Mouse (Mus musculus) ES-Bruce4 (cell line): Measurements from ENCODE around the gene Rimklb.

ENCODE experiments used
- CTCF ChIP-seq: IDR thresholded peaks from one replicate; pipeline ENCODE4 v1.8.1; 2011; ENCODE audit warnings: low read depth, low read length
- EP300 ChIP-seq: IDR thresholded peaks from 2 replicates; pipeline ENCODE4 v1.6.1; 2011; ENCODE audit warnings: low read depth, low read length; ENCODE audit not compliant: insufficient read depth

GRCm38 (mm10) chr6:122495082-122495881 is 3.3 kb downstream of the Rimklb start:
- no peak for TF ChIP-seq CTCF
- no peak for TF ChIP-seq EP300
